Mouse (Mus musculus) left cerebral cortex, adult 11 months (tissue): ENCODE data around the gene Magea1.
"Not testable (repeated sequence)": the region's sequence is repeated elsewhere in the genome, so short reads cannot be mapped to it uniquely, and the experiment has no call there.

Source experiments
- DNase-seq: peaks from one replicate; pipeline ENCODE4 v3.0.0; 2022; ENCODE audit warnings: low spot score

Magea1 gene

GRCm38 (mm10) chrX:155089693-155090092 lies at the start of gene Magea1:
Gene Magea1, minus strand, starts transcription at chrX:155089793.
- DNase-seq = not testable (repeated sequence)

- not testable (repeated sequence) for DNase-seq
Measured at GRCm38 (mm10) chrX:155128312-155128711, 38.7 kb upstream of the Magea1 start, which contains the start of gene Cldn34b2. Gene Cldn34b2, minus strand, starts transcription at chrX:155128412.

GRCm38 (mm10) chrX:155098024-155098423 lies 8.4 kb upstream of the Magea1 start:
- peak; percentile 2 for DNase-seq

GRCm38 (mm10) chrX:155093566-155093965 lies 4.0 kb upstream of the Magea1 start, which contains the start of gene Magea2:
Gene Magea2, minus strand, starts transcription at chrX:155093666.
- not testable (repeated sequence) for DNase-seq

GRCm38 (mm10) chrX:155063045-155063444 lies 26.5 kb downstream of the Magea1 start, which contains the start of gene Magea5:
Gene Magea5, minus strand, starts transcription at chrX:155063145.
- not testable (repeated sequence) for DNase-seq
